Mouse (Mus musculus) hindbrain, embryonic 15.5 days (tissue): ENCODE data around the gene Tmem117. TPM values are rescaled to one million over a fixed set of nuclear protein-coding genes. Genes with fewer than 3 reads are reported as not detected.

ENCODE experiments used
- ATAC-seq: fragments of 200-750 bp; cut with Nextera tagmentation; 2 replicates; pipeline ENCODE4 v1.8.0; 2017; ENCODE audit warnings: low read depth, moderate number of reproducible peaks, moderate TSS enrichment; ENCODE audit not compliant: low FRiP score
- H3K27ac ChIP-seq: fragments of 300-500 bp; sonication (generic); replicated peaks from 2 replicates; pipeline ENCODE4 v1.5.1; 2015; ENCODE audit warnings: mild to moderate bottlenecking, inconsistent platforms
- H3K27me3 ChIP-seq: fragments of 300-500 bp; sonication (generic); 2 replicates; pipeline ENCODE4 v1.6.1; 2015; ENCODE audit warnings: control low read depth, inconsistent platforms
- H3K36me3 ChIP-seq: fragments of 300-500 bp; sonication (generic); 2 replicates; pipeline ENCODE4 v1.6.1; 2015; ENCODE audit warnings: control low read depth, inconsistent platforms
- H3K4me1 ChIP-seq: fragments of 300-500 bp; sonication (generic); replicated peaks from 2 replicates; pipeline ENCODE4 v1.6.1; 2015; ENCODE audit warnings: control low read depth, inconsistent platforms
- H3K4me2 ChIP-seq: fragments of 300-500 bp; sonication (generic); 2 replicates; pipeline ENCODE4 v1.6.1; 2015; ENCODE audit warnings: moderate library complexity, mild to moderate bottlenecking, inconsistent platforms
- H3K4me3 ChIP-seq: fragments of 300-500 bp; sonication (generic); 2 replicates; pipeline ENCODE4 v1.5.1; 2015; ENCODE audit warnings: mild to moderate bottlenecking, inconsistent platforms
- H3K9ac ChIP-seq: fragments of 300-500 bp; sonication (generic); 2 replicates; pipeline ENCODE4 v1.6.1; 2015; ENCODE audit warnings: inconsistent platforms
- H3K9me3 ChIP-seq: fragments of 300-500 bp; sonication (generic); 2 replicates; pipeline ENCODE4 v1.6.1; 2016; ENCODE audit warnings: control low read depth, inconsistent platforms
- WGBS: fragments of 180-500 bp; shearing (Covaris S2); methylation state at CpG from one replicate; pipeline ENCODE4 v1.1.7; 2015; 5-methylcytosine and 5-hydroxymethylcytosine counted together
- polyA plus RNA-seq: library from polyadenylated mRNA; unstranded; fragments of >200 nt; fragmentation: Nextera tagmentation; extraction: Ambion mirVana; gene quantifications from 2 replicates; pipeline ENCODE4 v1.2.1, GENCODE M21; 2015

Gene Tmem117
- polyA plus RNA-seq, 1 experiment from 2014 or later = 14.6 TPM

- ATAC-seq = no peak
These were observed 58.1 kb downstream of the Tmem117 start for GRCm38 (mm10) chr15:94687176-94687575.

GRCm38 (mm10) chr15:94687629-94688028, 58.6 kb downstream of the Tmem117 start:
- no peak overlapping the region for H3K9ac ChIP-seq
- no peaks in the 10 kb centered on the region for H3K9me3 ChIP-seq
- 73% methylated on average over 3 of the region's 3 CpGs for WGBS
- no peak for ATAC-seq
- H3K4me2 ChIP-seq = no peak overlapping the region
- no peak overlapping the region for H3K27ac ChIP-seq
- H3K36me3 ChIP-seq = no peaks in the 10 kb centered on the region
- H3K27me3 ChIP-seq = no peaks in the 10 kb centered on the region
- no peaks in the 10 kb centered on the region for H3K4me1 ChIP-seq
- H3K4me3 ChIP-seq = no peak overlapping the region

More at GRCm38 (mm10) chr15:94687176-94687575, 58.1 kb downstream of the Tmem117 start:
- 92% methylated on average over 7 of the region's 7 CpGs for WGBS
- Histone ChIP-seq H3K27ac (no peak overlapping the region), H3K36me3 (no peaks in the 10 kb centered on the region), H3K4me2 (no peak overlapping the region), H3K27me3 (no peaks in the 10 kb centered on the region), H3K4me1 (no peaks in the 10 kb centered on the region), H3K9me3 (no peaks in the 10 kb centered on the region), H3K9ac (no peak overlapping the region), H3K4me3 (no peak overlapping the region)

- H3K9me3 ChIP-seq = no peaks in the 10 kb centered on the region
- WGBS = 87% methylated on average over 5 of the region's 5 CpGs
- ATAC-seq = no peak
These were observed 60.3 kb downstream of the Tmem117 start for GRCm38 (mm10) chr15:94689195-94689883.

GRCm38 (mm10) chr15:94689884-94690231, 60.8 kb downstream of the Tmem117 start:
- Histone ChIP-seq H3K36me3 (no peaks in the 10 kb centered on the region), H3K27me3 (no peaks in the 10 kb centered on the region), H3K4me2 (no peak overlapping the region), H3K4me3 (no peak overlapping the region), H3K4me1 (no peaks in the 10 kb centered on the region), H3K9me3 (no peaks in the 10 kb centered on the region), H3K9ac (no peak overlapping the region), H3K27ac (no peak overlapping the region)
- ATAC-seq = no peak
- 67% methylated on average over 6 of the region's 6 CpGs for WGBS

More at GRCm38 (mm10) chr15:94689195-94689883, 60.3 kb downstream of the Tmem117 start:
- H3K9ac ChIP-seq = no peak overlapping the region
- no peaks in the 10 kb centered on the region for H3K4me1 ChIP-seq
- no peak overlapping the region for H3K4me3 ChIP-seq
- H3K4me2 ChIP-seq = no peak overlapping the region
- no peaks in the 10 kb centered on the region for H3K36me3 ChIP-seq
- no peaks in the 10 kb centered on the region for H3K27me3 ChIP-seq
- no peak overlapping the region for H3K27ac ChIP-seq

GRCm38 (mm10) chr15:94722759-94723158, 93.7 kb downstream of the Tmem117 start:
- Histone ChIP-seq H3K4me2 (no peak overlapping the region), H3K27me3 (no peaks in the 10 kb centered on the region), H3K4me1 (0 out of 2 replicates have a peak, but pooled peaks cover 4% of the 10 kb centered on the region), H3K9ac (no peak overlapping the region), H3K36me3 (no peaks in the 10 kb centered on the region), H3K4me3 (no peak overlapping the region), H3K9me3 (no peaks in the 10 kb centered on the region), H3K27ac (no peak overlapping the region)
- WGBS = 30% methylated on average over 5 of the region's 5 CpGs
- no peak for ATAC-seq

GRCm38 (mm10) chr15:94732104-94732503, 103.1 kb downstream of the Tmem117 start:
- no peaks in the 10 kb centered on the region for H3K4me1 ChIP-seq
- WGBS = 45% methylated on average over 4 of the region's 4 CpGs
- H3K4me2 ChIP-seq = no peak overlapping the region
- H3K27me3 ChIP-seq = no peaks in the 10 kb centered on the region
- H3K9me3 ChIP-seq = no peaks in the 10 kb centered on the region
- no peak overlapping the region for H3K9ac ChIP-seq
- H3K4me3 ChIP-seq = no peak overlapping the region
- ATAC-seq = no peak
- H3K27ac ChIP-seq = no peak overlapping the region
- H3K36me3 ChIP-seq = no peaks in the 10 kb centered on the region

GRCm38 (mm10) chr15:94769227-94769626, 140.2 kb downstream of the Tmem117 start:
- Histone ChIP-seq H3K9me3 (no peaks in the 10 kb centered on the region), H3K27me3 (peaks cover 9% of the 10 kb centered on the region; the same call in 1 of the 2 replicates), H3K9ac (no peak overlapping the region), H3K4me1 (no peaks in the 10 kb centered on the region; the same call in 1 of the 2 replicates), H3K27ac (no peak overlapping the region), H3K4me2 (no peak overlapping the region), H3K36me3 (no peaks in the 10 kb centered on the region), H3K4me3 (no peak overlapping the region)
- peak; percentile 86 for ATAC-seq
- WGBS = 16% methylated on average over 4 of the region's 4 CpGs

- WGBS = 42% methylated on average over 7 of the region's 7 CpGs
- H3K4me1 ChIP-seq = no peaks in the 10 kb centered on the region; the same call in 1 of the 2 replicates
- no peak overlapping the region for H3K4me3 ChIP-seq
- no peak overlapping the region for H3K27ac ChIP-seq
- H3K9me3 ChIP-seq = no peaks in the 10 kb centered on the region
- H3K4me2 ChIP-seq = 0 out of 2 replicates have a peak overlapping the region, but pooled peaks have one; percentile 0
- no peaks in the 10 kb centered on the region for H3K36me3 ChIP-seq
- H3K27me3 ChIP-seq = peaks cover 9% of the 10 kb centered on the region; the same call in 1 of the 2 replicates
- H3K9ac ChIP-seq = no peak overlapping the region
- ATAC-seq = no peak
These were observed 142.0 kb downstream of the Tmem117 start for GRCm38 (mm10) chr15:94770832-94771578.

- 0 out of 2 replicates have a peak overlapping the region, but pooled peaks have one; percentile 0 for H3K4me2 ChIP-seq
- H3K9me3 ChIP-seq = no peaks in the 10 kb centered on the region
These were observed 142.7 kb downstream of the Tmem117 start for GRCm38 (mm10) chr15:94771691-94772090.

GRCm38 (mm10) chr15:94776119-94777069, 147.4 kb downstream of the Tmem117 start:
- 35% methylated on average over 17 of the region's 17 CpGs for WGBS
- H3K4me2 ChIP-seq = peak overlapping the region; percentile 27; the same call in 1 of the 2 replicates
- H3K4me3 ChIP-seq = no peak overlapping the region
- no peaks in the 10 kb centered on the region for H3K36me3 ChIP-seq
- H3K9me3 ChIP-seq = no peaks in the 10 kb centered on the region
- H3K4me1 ChIP-seq = peaks cover 7% of the 10 kb centered on the region; the same call in 1 of the 2 replicates
- no peak overlapping the region for H3K9ac ChIP-seq
- no peak for ATAC-seq
- no peaks in the 10 kb centered on the region for H3K27me3 ChIP-seq
- H3K27ac ChIP-seq = no peak overlapping the region

More at GRCm38 (mm10) chr15:94771691-94772090, 142.7 kb downstream of the Tmem117 start:
- no peaks in the 10 kb centered on the region for H3K36me3 ChIP-seq
- ATAC-seq = no peak
- H3K9ac ChIP-seq = no peak overlapping the region
- peaks cover 9% of the 10 kb centered on the region; the same call in 1 of the 2 replicates for H3K27me3 ChIP-seq
- 66% methylated on average over 19 of the region's 19 CpGs for WGBS
- H3K4me1 ChIP-seq = peaks cover 4% of the 10 kb centered on the region
- no peak overlapping the region for H3K27ac ChIP-seq
- no peak overlapping the region for H3K4me3 ChIP-seq

GRCm38 (mm10) chr15:94781556-94781955, 152.5 kb downstream of the Tmem117 start:
- H3K4me2 ChIP-seq = no peak overlapping the region
- no peaks in the 10 kb centered on the region for H3K36me3 ChIP-seq
- WGBS = 88% methylated on average over 1 of the region's 1 CpGs
- peaks cover 3% of the 10 kb centered on the region; the same call in 1 of the 2 replicates for H3K4me1 ChIP-seq
- no peak overlapping the region for H3K4me3 ChIP-seq
- H3K27me3 ChIP-seq = no peaks in the 10 kb centered on the region
- no peak for ATAC-seq
- no peak overlapping the region for H3K27ac ChIP-seq
- no peak overlapping the region for H3K9ac ChIP-seq
- H3K9me3 ChIP-seq = no peaks in the 10 kb centered on the region
